Mouse (Mus musculus) kidney, adult 2 months (tissue): Measurements from ENCODE around the gene Tlk2. TPM values are rescaled to one million over a fixed set of nuclear protein-coding genes. Genes with fewer than 3 reads are reported as not detected.

Source experiments
- DNase-seq: peaks from one replicate; pipeline ENCODE4 v3.0.0; 2021
- H3K27ac ChIP-seq: fragments of 200-500 bp; 2 replicates; pipeline ENCODE4 v1.5.1; 2012; ENCODE audit warnings: low read depth, low read length, control low read depth, inconsistent platforms; ENCODE audit not compliant: insufficient read depth
- H3K27me3 ChIP-seq: fragments of 200-500 bp; replicated peaks from 2 replicates; pipeline ENCODE4 v1.6.1; 2012; ENCODE audit warnings: mild to moderate bottlenecking, moderate library complexity, low read length, inconsistent platforms; ENCODE audit not compliant: control insufficient read depth, insufficient read depth
- H3K36me3 ChIP-seq: fragments of 200-500 bp; 2 replicates; pipeline ENCODE4 v1.6.1; 2012; ENCODE audit warnings: mild to moderate bottlenecking, moderate library complexity, low read length, inconsistent platforms; ENCODE audit not compliant: control insufficient read depth, insufficient read depth
- H3K4me1 ChIP-seq: fragments of 200-500 bp; 2 replicates; pipeline ENCODE4 v1.6.1; 2011; ENCODE audit warnings: low read length; ENCODE audit not compliant: control insufficient read depth, insufficient read depth
- H3K4me3 ChIP-seq: fragments of 200-500 bp; 2 replicates; pipeline ENCODE4 v1.5.1; 2011; ENCODE audit warnings: mild to moderate bottlenecking, low read depth, low read length, control low read depth; ENCODE audit not compliant: insufficient read depth
- CTCF ChIP-seq: fragments of 200-500 bp; conservative IDR thresholded peaks from 2 replicates; pipeline ENCODE4 v1.5.1; 2011; ENCODE audit warnings: low read depth, mild to moderate bottlenecking, control low read depth, low read length, moderate library complexity, mixed read lengths; ENCODE audit not compliant: insufficient read depth, insufficient read length
- POLR2A ChIP-seq: fragments of 200-500 bp; IDR thresholded peaks from one replicate; pipeline ENCODE4 v1.6.1; 2011; ENCODE audit warnings: low read depth, low read length, control low read depth
- WGBS: fragments of 180-500 bp; shearing (Covaris S2); methylation state at CpG from one replicate; pipeline ENCODE4 v1.1.7; 2018; 5-methylcytosine and 5-hydroxymethylcytosine counted together
- polyA plus RNA-seq: library from polyadenylated mRNA; depleted of rRNA; stranded (reverse); fragments of >200 nt; gene quantifications from 2 replicates; pipeline ENCODE4 v1.2.3, GENCODE M21; 2012

Tlk2 gene
- polyA plus RNA-seq, 1 experiment, result 15.4 TPM

DNA sequence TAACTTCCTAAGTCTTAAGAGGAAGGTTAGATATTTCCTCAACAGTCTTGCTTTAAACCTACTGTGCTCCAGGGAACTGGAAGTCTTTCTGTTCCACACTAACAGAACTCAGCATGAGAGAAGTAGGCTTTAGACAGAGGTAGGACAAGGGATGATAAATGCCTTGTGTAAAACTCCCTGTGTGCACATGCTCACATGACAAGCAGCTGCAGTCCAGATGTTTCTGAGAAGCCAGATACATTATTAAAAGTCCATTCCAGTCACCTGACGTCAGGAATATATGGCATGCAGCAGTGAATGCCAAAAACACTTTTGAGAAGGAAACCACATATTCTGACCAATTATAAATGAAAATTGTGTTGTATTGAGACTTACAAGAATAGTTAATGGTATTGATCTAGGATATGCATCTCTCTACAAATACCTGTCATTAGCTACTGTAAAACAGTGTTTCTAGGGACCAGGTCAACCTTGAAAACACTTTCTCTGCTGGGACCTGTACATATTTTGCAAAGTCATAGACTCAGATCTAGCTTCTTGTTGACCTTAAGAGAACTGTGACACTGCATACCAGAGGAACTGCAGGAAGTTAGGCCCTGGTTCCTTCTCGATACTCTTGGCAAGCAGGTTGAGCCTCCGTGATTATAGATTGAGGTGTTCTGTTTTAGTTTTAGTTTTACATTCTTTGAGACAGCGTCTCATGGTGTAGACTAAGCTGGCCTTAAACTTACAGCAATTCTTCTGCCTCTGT lies 83.2 kb downstream of the Tlk2 start:
- Histone ChIP-seq H3K4me1 (0 out of 2 replicates have a peak, but pooled peaks cover 3% of the 10 kb centered on the region), H3K4me3 (no peak overlapping the region), H3K27me3 (no peaks in the 10 kb centered on the region), H3K36me3 (peaks cover 7% of the 10 kb centered on the region), H3K27ac (no peak overlapping the region)
- TF ChIP-seq POLR2A, result no peak
- no peak for TF ChIP-seq CTCF
- DNase-seq, result no peak
- 64% methylated on average over 4 of the region's 4 CpGs for WGBS

DNA sequence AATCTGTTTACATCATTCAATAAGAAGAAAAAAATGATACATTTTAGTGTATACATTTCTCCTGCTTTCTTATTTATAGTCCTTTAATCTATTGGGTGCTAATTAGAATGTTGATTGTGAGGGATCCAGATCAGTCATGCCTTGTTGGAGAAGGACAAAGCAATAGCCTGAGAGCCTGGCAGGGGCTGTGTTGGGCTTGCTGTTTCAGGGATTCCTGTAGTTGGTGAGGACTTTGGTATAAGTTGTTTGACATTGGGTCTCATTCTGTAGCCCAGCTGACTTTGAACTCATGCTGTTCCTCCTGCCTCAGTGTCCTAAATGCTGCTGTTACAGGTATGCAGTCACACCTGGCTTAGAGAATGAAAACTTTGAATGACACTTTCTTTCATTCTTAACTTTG lies 85.9 kb downstream of the Tlk2 start:
- no peak for DNase-seq

GRCm38 (mm10) chr11:105264988-105265387 lies 86.4 kb downstream of the Tlk2 start:
- Histone ChIP-seq H3K36me3 (peaks cover 11% of the 10 kb centered on the region), H3K4me3 (no peak overlapping the region), H3K4me1 (0 out of 2 replicates have a peak, but pooled peaks cover 3% of the 10 kb centered on the region), H3K27ac (no peak overlapping the region), H3K27me3 (no peaks in the 10 kb centered on the region)
- WGBS, result 88% methylated on average over 3 of the region's 3 CpGs
- no peak for TF ChIP-seq CTCF
- TF ChIP-seq POLR2A, result no peak
- DNase-seq, result no peak

More for the DNA sequence above, 85.9 kb downstream of the Tlk2 start:
- Histone ChIP-seq H3K27ac (no peak overlapping the region), H3K36me3 (peaks cover 10% of the 10 kb centered on the region), H3K4me3 (no peak overlapping the region), H3K27me3 (no peaks in the 10 kb centered on the region), H3K4me1 (0 out of 2 replicates have a peak, but pooled peaks cover 3% of the 10 kb centered on the region)
- TF ChIP-seq CTCF, result no peak
- no peak for TF ChIP-seq POLR2A

GRCm38 (mm10) chr11:105270155-105270554 lies 91.5 kb downstream of the Tlk2 start:
- Histone ChIP-seq H3K4me3 (no peak overlapping the region), H3K27ac (no peak overlapping the region), H3K36me3 (peaks cover 4% of the 10 kb centered on the region), H3K27me3 (no peaks in the 10 kb centered on the region), H3K4me1 (no peaks in the 10 kb centered on the region)
- WGBS, result 25% methylated on average over 2 of the region's 2 CpGs
- DNase-seq, result peak; percentile 54
- TF ChIP-seq CTCF (no peak), POLR2A (no peak)

- no peak for TF ChIP-seq CTCF
- no peak for TF ChIP-seq POLR2A
- Histone ChIP-seq H3K27me3 (no peaks in the 10 kb centered on the region), H3K27ac (no peak overlapping the region), H3K36me3 (peaks cover 10% of the 10 kb centered on the region), H3K4me1 (no peaks in the 10 kb centered on the region), H3K4me3 (no peak overlapping the region)
- WGBS, result 67% methylated on average over 6 of the region's 6 CpGs
- no peak for DNase-seq
These were observed 101.8 kb downstream of the Tlk2 start for GRCm38 (mm10) chr11:105280456-105280855.

DNA sequence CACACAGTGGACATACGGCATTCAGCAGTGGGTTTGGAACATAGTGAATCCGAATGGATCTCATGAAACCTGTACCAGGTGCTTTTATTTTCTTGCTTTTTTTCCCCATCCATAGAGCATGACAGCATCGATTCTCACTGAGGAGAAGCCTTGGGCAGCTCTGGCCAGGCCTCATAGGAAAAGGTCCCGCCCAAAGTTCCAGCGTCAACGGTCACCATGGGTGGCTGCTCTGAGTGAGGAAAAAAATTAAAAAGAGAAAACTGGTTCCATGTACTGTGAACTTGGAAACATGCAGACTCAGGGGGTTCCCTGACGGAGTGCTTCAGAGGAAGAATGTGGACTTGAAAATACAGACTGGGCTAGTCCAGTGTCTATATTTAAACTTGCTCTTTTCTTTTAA lies 102.7 kb downstream of the Tlk2 start:
- no peaks in the 10 kb centered on the region for H3K4me1 ChIP-seq
- no peak for DNase-seq
- TF ChIP-seq POLR2A, result no peak
- TF ChIP-seq CTCF, result no peak
- no peak overlapping the region for H3K4me3 ChIP-seq
- 56% methylated on average over 7 of the region's 7 CpGs for WGBS
- H3K27ac ChIP-seq, result no peak overlapping the region
- peaks cover 8% of the 10 kb centered on the region for H3K36me3 ChIP-seq
- H3K27me3 ChIP-seq, result no peaks in the 10 kb centered on the region

DNA sequence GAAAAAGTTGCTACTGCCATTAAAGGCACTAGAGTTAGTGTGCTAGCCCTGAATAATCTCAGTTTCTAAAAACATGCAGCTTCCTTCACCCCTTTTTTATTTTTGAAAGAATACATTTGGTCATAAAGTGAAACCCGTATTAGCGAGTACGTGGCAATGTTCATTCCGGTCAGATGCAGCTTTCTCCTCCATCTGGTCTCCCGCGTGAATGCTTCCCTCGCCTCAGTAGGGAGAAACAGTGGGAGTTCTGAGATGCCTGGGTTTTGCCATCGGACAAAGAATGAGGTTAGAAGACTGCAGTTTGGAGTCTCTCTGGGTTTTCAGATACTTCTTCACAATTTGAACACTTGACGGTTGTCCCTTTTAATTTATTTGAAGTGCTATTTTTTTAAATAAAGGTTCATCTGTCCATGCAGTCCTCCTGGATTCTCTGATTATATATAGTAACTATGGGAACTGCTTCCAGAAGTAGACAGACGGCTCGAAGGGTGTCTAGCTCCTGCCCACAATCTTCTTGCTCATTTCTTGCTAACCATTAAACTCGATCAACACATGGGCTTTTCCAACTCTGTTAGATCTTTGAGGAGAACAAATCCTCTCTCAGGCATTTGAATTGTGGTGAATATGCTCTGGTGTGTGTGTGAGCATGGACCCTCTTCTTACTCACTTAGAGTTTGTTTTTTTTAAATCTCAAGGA lies 103.3 kb downstream of the Tlk2 start:
- H3K36me3 ChIP-seq, result peaks cover 3% of the 10 kb centered on the region
- no peaks in the 10 kb centered on the region for H3K27me3 ChIP-seq
- WGBS, result 75% methylated on average over 12 of the region's 12 CpGs
- no peak for DNase-seq
- H3K27ac ChIP-seq, result no peak overlapping the region
- no peak overlapping the region for H3K4me3 ChIP-seq
- TF ChIP-seq CTCF (no peak), POLR2A (no peak)
- no peaks in the 10 kb centered on the region for H3K4me1 ChIP-seq
